Mouse (Mus musculus) layer of hippocampus, postnatal 36 days (tissue): ENCODE data around the gene Sparc. TPM values are rescaled to one million over a fixed set of nuclear protein-coding genes. Genes with fewer than 3 reads are reported as not detected.
"Not testable (repeated sequence)": the region's sequence is repeated elsewhere in the genome, so short reads cannot be mapped to it uniquely, and the experiment has no call there.

Experiments
- DNase-seq, 2 experiments: peaks; one replicate each; pipeline ENCODE4 v3.0.0; 2022
- total RNA-seq, 2 experiments: library from RNA; stranded (reverse); gene quantifications; 2 replicates each; pipeline ENCODE4 v1.2.3; 2021

Gene Sparc
- total RNA-seq, 2 experiments from 2014 or later: 312 to 317 TPM

- DNase-seq: no peak
Measured at GRCm38 (mm10) chr11:55436089-55436488, 13.1 kb upstream of the Sparc start.

GRCm38 (mm10) chr11:55432981-55433380, 10.0 kb upstream of the Sparc start:
- DNase-seq: no peak

- DNase-seq: no peak
Measured at GRCm38 (mm10) chr11:55429973-55430372, 7.0 kb upstream of the Sparc start.

GRCm38 (mm10) chr11:55428186-55429012, 5.4 kb upstream of the Sparc start:
- DNase-seq: no peak

- DNase-seq: no peak
Measured at GRCm38 (mm10) chr11:55424746-55425360, 1.9 kb upstream of the Sparc start.

GRCm38 (mm10) chr11:55423756-55424155, 773 bp upstream of the Sparc start:
- DNase-seq: peak in 1 of 2 experiments; percentile 18

GRCm38 (mm10) chr11:55419678-55420307, 3.2 kb downstream of the Sparc start:
- peak; percentile 22 to 38 for DNase-seq

- peak; percentile 45 to 59 for DNase-seq
Measured at GRCm38 (mm10) chr11:55419296-55419677, 3.7 kb downstream of the Sparc start.

GRCm38 (mm10) chr11:55418704-55419061, 4.3 kb downstream of the Sparc start:
- DNase-seq: no peak

- no peak for DNase-seq
Measured at GRCm38 (mm10) chr11:55417898-55418703, 4.9 kb downstream of the Sparc start.

- DNase-seq: no peak
Measured at GRCm38 (mm10) chr11:55416609-55417265, 6.2 kb downstream of the Sparc start.

GRCm38 (mm10) chr11:55415731-55416130, 7.3 kb downstream of the Sparc start:
- not testable (repeated sequence) for DNase-seq

GRCm38 (mm10) chr11:55415036-55415704, 7.8 kb downstream of the Sparc start:
- DNase-seq: no peak

GRCm38 (mm10) chr11:55414314-55414713, 8.7 kb downstream of the Sparc start:
- no peak for DNase-seq

GRCm38 (mm10) chr11:55413416-55413796, 9.6 kb downstream of the Sparc start:
- DNase-seq: no peak

- DNase-seq: no peak
Measured at GRCm38 (mm10) chr11:55412680-55413415, 10.1 kb downstream of the Sparc start.

- no peak for DNase-seq
Measured at GRCm38 (mm10) chr11:55412034-55412433, 10.9 kb downstream of the Sparc start.

- no peak for DNase-seq
Measured at GRCm38 (mm10) chr11:55410502-55410901, 12.5 kb downstream of the Sparc start.

- DNase-seq: no peak
Measured at GRCm38 (mm10) chr11:55410005-55410404, 13.0 kb downstream of the Sparc start.

GRCm38 (mm10) chr11:55407133-55407532, 15.8 kb downstream of the Sparc start:
- no peak for DNase-seq
